Mouse (Mus musculus): ENCODE measurements around the gene Tspan11.
A peak's percentile ranks its signal among the peaks of the same experiment; 100 is the strongest.

DNA sequence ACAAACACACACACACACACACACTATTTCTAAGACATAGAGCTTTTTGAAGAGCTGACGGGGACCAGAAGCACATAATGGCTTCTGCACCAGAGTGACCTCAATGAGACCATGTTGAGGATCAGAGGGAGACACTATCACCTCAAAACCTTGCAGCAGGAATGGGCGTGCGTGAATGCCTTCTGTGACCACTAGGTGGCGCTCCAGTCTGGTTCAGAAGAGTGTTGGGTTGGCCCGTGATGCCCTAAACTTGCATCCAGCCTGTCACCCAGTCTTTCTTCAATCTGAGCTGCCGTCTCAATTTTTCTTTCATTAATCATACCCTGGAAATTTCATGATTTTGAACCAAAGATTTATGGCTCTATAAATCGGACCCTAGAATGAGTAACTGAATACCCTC, 82.7 kb downstream of the Tspan11 start:
- peak; percentile 85 for TF ChIP-seq CTCF (IDR thresholded peaks at IDR 0.05; ENCODE audit: control insufficient read depth, insufficient read depth, low read length)
- no peak for TF ChIP-seq POLR2A (IDR thresholded peaks at IDR 0.05; ENCODE audit: borderline replicate concordance, control insufficient read depth, low read depth, low read length)

Data from bone marrow, adult 2 months (tissue).